Mouse (Mus musculus): ENCODE data around the gene Mpp2. TPM values are rescaled to one million over a fixed set of nuclear protein-coding genes. Genes with fewer than 3 reads are reported as not detected.
A peak's percentile ranks its signal among the peaks of the same experiment; 100 is the strongest.

The Mpp2 gene
- total RNA-seq, 2 experiments from 2014 or later: 0.92 to 1.6 TPM

DNA sequence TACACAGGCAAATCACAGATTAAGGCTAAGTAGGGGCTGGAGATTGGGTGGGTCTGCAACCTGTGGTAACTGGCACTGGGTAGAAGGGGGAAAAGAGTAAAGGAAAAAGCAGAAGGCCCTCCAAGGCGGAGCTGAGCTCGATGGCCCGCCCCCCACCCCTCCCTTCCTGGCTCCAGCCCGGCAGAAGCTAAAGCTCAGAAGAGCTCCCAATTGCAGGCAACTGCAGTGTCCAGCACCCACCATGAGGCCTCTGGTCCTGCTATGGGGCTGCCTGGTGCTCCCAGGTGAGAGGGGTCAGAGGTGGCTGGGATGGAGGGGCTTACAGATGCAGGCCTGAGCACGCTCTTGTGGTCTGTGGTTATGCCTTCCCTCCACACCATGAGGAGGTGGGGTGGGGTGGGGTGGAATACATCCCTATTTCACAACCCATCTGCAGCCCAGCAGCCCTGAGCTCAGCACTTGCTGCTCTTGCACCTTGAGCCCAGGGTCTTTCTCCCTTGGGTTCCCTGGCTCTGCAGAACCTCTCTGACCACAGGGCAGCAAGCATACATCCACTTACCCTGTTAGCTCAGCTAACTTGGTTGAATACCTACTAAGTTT is 46.9 kb downstream of the Mpp2 start, which contains the start of gene Cd300lg:
TSS of gene Cd300lg (plus strand) at position 160 of the 600 bp plus-strand sequence.
- no peak for DNase-seq

GRCm38 (mm10) chr11:102040646-102041045 is 47.7 kb downstream of the Mpp2 start:
- intact Hi-C loops (cut with DNase I; ENCODE audit: low total_unique reads): no loop called here

More for the DNA sequence above, 46.9 kb downstream of the Mpp2 start, which contains the start of gene Cd300lg:
- intact Hi-C loops (cut with DNase I; ENCODE audit: low total_unique reads): no loop called here

DNA sequence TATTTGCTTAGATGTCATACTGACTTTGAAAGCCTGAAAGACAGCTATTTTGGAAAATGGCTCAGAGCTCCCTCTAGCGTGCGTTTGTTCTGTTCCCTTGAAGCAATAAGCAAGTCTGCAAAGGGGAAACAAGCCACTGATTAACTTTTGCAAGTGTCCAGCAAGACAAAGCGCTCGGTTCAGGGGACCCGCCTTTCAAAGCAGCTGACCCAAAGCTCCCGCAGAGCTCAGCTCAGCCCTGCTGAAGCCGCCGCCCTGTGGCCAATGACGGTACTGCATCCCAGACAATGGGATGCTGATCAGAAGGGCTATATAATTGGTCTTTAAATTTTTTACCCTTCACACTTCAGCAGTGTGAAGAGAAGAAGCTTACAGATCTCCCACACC is 48.2 kb downstream of the Mpp2 start:
- intact Hi-C loops (cut with DNase I; ENCODE audit: low total_unique reads): no loop called here

More at GRCm38 (mm10) chr11:102040646-102041045, 47.7 kb downstream of the Mpp2 start:
- no peak for DNase-seq

DNA sequence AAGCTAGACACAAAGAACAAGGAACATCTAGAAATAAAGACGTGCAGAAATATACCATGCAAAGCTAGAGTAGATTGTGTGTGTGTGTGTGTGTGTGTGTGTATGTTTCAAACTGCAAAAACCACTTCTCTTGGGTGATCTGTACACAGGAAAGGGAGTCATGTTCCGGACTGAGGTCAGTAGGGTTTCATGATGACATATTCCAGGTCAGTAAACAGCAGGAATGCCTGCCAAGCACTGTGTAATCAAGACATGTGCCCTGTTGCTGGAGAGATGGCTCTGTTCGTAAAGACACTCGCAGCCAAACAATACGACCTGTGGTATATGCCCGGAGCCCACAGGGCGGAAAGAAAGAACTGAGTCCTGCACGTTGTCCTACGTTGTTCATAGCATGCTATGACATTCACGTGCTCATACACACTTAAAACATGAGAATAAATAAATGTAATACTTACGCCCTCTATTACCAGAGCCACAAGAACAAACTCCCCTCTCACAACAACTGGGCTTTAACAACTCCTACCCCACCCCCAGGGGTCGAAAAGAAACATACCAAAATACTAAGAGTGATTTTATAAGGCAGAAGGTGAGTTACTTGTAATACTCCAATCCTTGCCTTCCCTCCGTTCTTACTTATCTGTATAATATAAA is 48.7 kb downstream of the Mpp2 start:
- no peak for DNase-seq
- intact Hi-C loops (cut with DNase I; ENCODE audit: low total_unique reads): loop anchor here (5.0 kb wide), 1 partner anchor 52 kb away; the partner anchor contains the start of gene Dusp3

More for the DNA sequence above, 48.2 kb downstream of the Mpp2 start:
- peak; percentile 90 for DNase-seq

DNA sequence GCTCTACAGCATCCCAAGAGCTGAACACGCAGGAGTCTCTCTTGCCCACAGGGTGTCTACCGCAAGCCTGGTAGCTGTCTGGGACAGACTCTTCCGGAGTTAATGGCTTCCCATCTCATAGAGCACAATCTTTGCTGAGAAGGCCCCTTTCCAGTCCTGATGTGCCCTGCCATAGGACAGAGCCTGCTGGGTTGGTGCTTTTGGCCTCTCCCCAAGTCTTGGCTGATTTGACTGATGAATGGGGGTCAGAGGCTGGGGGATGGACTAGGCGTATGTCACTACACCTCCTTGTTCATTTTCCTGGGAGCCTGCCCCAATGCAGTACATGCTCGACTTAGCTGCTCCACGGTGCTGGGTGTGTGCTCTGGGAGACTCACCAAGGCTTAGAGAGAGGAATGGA is 50.5 kb downstream of the Mpp2 start:
- intact Hi-C loops (cut with DNase I; ENCODE audit: low total_unique reads): loop anchor here (5.0 kb wide), 1 partner anchor 50 kb away; the partner anchor contains the start of gene Dusp3
- no peak for DNase-seq

DNA sequence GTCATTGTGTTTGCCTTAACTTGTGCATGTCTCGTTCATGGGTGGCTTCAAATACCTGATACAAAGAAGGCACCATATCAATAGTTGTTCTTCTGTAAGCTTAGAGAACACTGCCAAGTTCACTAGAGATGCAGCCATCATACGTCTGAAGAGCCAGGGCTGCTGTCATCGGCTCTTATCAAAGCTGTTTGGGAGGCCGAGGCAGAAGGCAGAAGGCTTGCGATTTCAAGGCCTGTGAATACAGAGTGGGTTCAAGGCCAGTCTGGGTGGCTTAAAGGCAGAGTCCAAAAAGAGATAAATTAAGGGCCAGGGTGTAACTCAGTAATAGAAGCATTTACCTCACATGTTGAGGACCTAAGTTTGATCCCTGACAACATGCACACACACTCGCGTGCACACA is 52.0 kb downstream of the Mpp2 start:
- intact Hi-C loops (cut with DNase I; ENCODE audit: low total_unique reads): loop anchor here (5.0 kb wide), 1 partner anchor 49 kb away; the partner anchor contains the start of gene Dusp3
- DNase-seq: no peak

GRCm38 (mm10) chr11:102035456-102035960 is 52.8 kb downstream of the Mpp2 start:
- intact Hi-C loops (cut with DNase I; ENCODE audit: low total_unique reads): loop anchor here (5.0 kb wide), 1 partner anchor 48 kb away; the partner anchor contains the start of gene Dusp3
- no peak for DNase-seq

DNA sequence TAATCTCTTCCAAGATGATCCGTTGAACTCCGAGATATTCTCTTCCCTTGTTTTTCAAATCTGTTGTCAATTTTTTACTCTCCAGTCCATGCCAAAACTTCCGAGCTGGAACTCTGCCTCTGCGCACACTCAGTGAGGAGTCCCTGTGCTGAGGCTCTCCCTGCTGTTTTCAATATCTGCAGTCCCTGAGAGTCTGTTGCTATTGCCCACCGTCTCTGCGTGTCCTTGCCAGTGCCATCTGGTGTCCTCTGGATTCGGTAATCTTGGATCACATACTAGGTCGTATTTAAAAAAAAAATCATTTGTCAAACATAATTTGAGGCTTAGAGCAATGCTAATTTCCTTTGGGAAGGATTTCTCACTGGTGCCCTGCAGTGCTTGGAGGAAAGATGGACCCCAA is 53.4 kb downstream of the Mpp2 start:
- DNase-seq: no peak
- intact Hi-C loops (cut with DNase I; ENCODE audit: low total_unique reads): loop anchor here (5.0 kb wide), 1 partner anchor 48 kb away; the partner anchor contains the start of gene Dusp3

DNA sequence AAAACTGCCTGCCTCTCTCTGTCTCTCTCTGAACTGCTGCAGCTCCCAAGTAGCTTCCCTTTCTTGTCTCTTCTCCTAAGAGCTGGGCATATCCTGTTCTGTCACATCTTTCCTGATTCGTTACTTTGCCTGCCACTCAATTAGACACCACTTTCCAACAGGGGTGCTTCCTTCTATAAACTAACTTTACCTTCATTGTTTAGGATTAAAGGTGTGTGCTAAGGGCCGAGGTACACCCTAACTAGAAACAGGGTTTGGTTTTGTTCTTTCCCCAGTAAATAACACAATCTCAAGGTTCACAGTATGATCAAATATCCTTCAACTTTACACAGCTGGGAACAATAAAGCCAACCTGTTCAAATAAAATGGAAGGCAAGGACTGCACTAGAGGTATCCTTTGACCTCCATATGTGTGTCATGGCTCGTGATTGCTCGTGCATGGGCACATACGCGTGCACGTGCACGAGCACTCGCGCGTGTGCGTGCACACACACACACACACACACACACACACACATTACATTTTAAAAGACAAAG is 55.2 kb downstream of the Mpp2 start:
- intact Hi-C loops (cut with DNase I; ENCODE audit: low total_unique reads): no loop called here
- no peak for DNase-seq

DNA sequence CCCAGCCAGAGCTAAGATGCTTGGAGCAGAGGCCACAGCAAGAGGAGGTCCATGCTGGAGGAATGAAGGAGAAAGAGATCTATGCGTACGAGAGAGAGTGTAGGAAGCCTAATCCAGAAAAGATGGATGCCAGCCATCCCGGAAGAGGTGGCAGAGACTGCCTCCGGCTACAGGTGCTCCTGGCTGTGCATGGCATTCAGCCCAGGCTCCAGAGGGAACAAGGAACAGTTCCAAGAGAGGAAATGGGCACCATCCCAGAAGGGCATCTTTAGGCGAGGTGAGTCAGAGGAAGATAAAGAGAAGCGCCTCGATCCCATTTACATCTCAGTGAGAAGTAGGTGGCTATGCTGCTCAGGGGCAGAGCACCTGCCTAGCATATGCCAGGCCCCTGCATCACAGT is 57.2 kb downstream of the Mpp2 start:
- DNase-seq: no peak
- intact Hi-C loops (cut with DNase I; ENCODE audit: low total_unique reads): no loop called here

GRCm38 (mm10) chr11:102029966-102030365 is 58.3 kb downstream of the Mpp2 start:
- intact Hi-C loops (cut with DNase I; ENCODE audit: low total_unique reads): no loop called here
- no peak for DNase-seq

GRCm38 (mm10) chr11:102029304-102029703 is 59.0 kb downstream of the Mpp2 start:
- no peak for DNase-seq

GRCm38 (mm10) chr11:102028087-102028816 is 60.1 kb downstream of the Mpp2 start, which contains the start of gene Mpp3:
TSS of gene Mpp3 (minus strand) at chr11:102028461.
- no peak for DNase-seq
- intact Hi-C loops (cut with DNase I; ENCODE audit: low total_unique reads): no loop called here

More at GRCm38 (mm10) chr11:102029304-102029703, 59.0 kb downstream of the Mpp2 start:
- intact Hi-C loops (cut with DNase I; ENCODE audit: low total_unique reads): no loop called here

GRCm38 (mm10) chr11:102027361-102028017 is 60.8 kb downstream of the Mpp2 start:
- intact Hi-C loops (cut with DNase I; ENCODE audit: low total_unique reads): no loop called here
- no peak for DNase-seq

GRCm38 (mm10) chr11:102026694-102027360 is 61.5 kb downstream of the Mpp2 start:
- peak; percentile 81 for DNase-seq
- intact Hi-C loops (cut with DNase I; ENCODE audit: low total_unique reads): no loop called here

GRCm38 (mm10) chr11:102025991-102026660 is 62.2 kb downstream of the Mpp2 start:
- intact Hi-C loops (cut with DNase I; ENCODE audit: low total_unique reads): no loop called here
- DNase-seq: no peak

GRCm38 (mm10) chr11:102025354-102025753 is 63.0 kb downstream of the Mpp2 start:
- intact Hi-C loops (cut with DNase I; ENCODE audit: low total_unique reads): no loop called here
- peak; percentile 20 for DNase-seq

GRCm38 (mm10) chr11:102024875-102025274 is 63.4 kb downstream of the Mpp2 start:
- no peak for DNase-seq
- intact Hi-C loops (cut with DNase I; ENCODE audit: low total_unique reads): no loop called here

Data from gastrocnemius, postnatal 14 days (tissue).